Mouse (Mus musculus): ENCODE data around the gene Ccdc152.

GRCm38 (mm10) chr15:3330291-3330690, 27.0 kb upstream of the Ccdc152 start:
- no peak for TF ChIP-seq CTCF (IDR thresholded peaks at IDR 0.05; ENCODE audit: low read depth, low read length)
- no peak for TF ChIP-seq POLR2A (IDR thresholded peaks at IDR 0.05; ENCODE audit: extremely low read depth, insufficient read depth, low read length)
